Comparison of ENCODE assay signal across 14 mouse cellular contexts in genomic region chr4:151408811-151409210, GRCm38 (mm10).
DNase-seq lines count a peak whose midpoint lies in the region; ATAC-seq lines count a peak whose summit lies in the region.
"Had no signal": no experiment of that assay in that cellular context is flagged by ENCODE, and none has a peak within 500 bp of the region (broad histone marks: within the 10 kb centered on the region; RNA-seq: fewer than 3 reads in every experiment).

No protein-coding gene starts in this region.

- H3K9me3 ChIP-seq in forebrain, embryonic 14.5 days (replicated peaks; ENCODE audit: control insufficient read depth, low read length), result no peaks in the 10 kb centered on the region
- no peaks in the 10 kb centered on the region for H3K9me3 ChIP-seq in forebrain, embryonic 12.5 days
- H3K9me3 ChIP-seq: midbrain, embryonic 10.5 days; stomach, embryonic 15.5 days had no signal

- H3K4me3 ChIP-seq in forebrain, embryonic 14.5 days (ENCODE audit: low read depth, low read length), result no peak overlapping the region
- no peak overlapping the region for H3K4me3 ChIP-seq in forebrain, embryonic 12.5 days (replicated peaks)
- H3K4me3 ChIP-seq: erythroblast, embryonic 14.5 days; midbrain, embryonic 10.5 days; stomach, embryonic 15.5 days had no signal

- no peak overlapping the region for H3K4me2 ChIP-seq in forebrain, embryonic 14.5 days (ENCODE audit: low read length)
- no peak overlapping the region for H3K4me2 ChIP-seq in forebrain, embryonic 12.5 days
- H3K4me2 ChIP-seq: stomach, embryonic 15.5 days had no signal

- H3K27ac ChIP-seq in forebrain, embryonic 14.5 days (ENCODE audit: low read depth, low read length), result no peak overlapping the region
- H3K27ac ChIP-seq in forebrain, embryonic 12.5 days, result no peak overlapping the region
- H3K27ac ChIP-seq: midbrain, embryonic 10.5 days; stomach, embryonic 15.5 days had no signal

- ATAC-seq in forebrain, embryonic 14.5 days, result no peak
- ATAC-seq in forebrain, embryonic 12.5 days (ENCODE audit: low FRiP score), result no peak

- no peak overlapping the region for H3K9ac ChIP-seq in forebrain, embryonic 14.5 days (ENCODE audit: low read length)
- H3K9ac ChIP-seq in forebrain, embryonic 12.5 days, result no peak overlapping the region
- H3K9ac ChIP-seq: stomach, embryonic 15.5 days had no signal

- DNase-seq in forebrain, embryonic 14.5 days (ENCODE audit: low spot score), result peak; percentile 38
- peak; percentile 16 for DNase-seq in kidney, postnatal 10 days
- no peak for DNase-seq in kidney, adult 8-10 months
- DNase-seq in ES-CJ7 (ENCODE audit: low read depth, low spot score), result peak; percentile 81
- DNase-seq in embryo, embryonic 9.5 days (ENCODE audit: extremely low spot score), result peak; percentile 24
- DNase-seq in ovary, postnatal 10 days (ENCODE audit: low spot score), result no peak
- no peak for DNase-seq in spleen, postnatal 4 days (ENCODE audit: low spot score in 2 of 2)
- DNase-seq: B cell, adult 2 months; cerebellum, adult 11 months; gastrocnemius, postnatal 36 days had no signal

- no peaks in the 10 kb centered on the region for H3K36me3 ChIP-seq in forebrain, embryonic 14.5 days (ENCODE audit: control insufficient read depth, insufficient read depth, low read length)
- H3K36me3 ChIP-seq in forebrain, embryonic 12.5 days (replicated peaks), result no peaks in the 10 kb centered on the region
- H3K36me3 ChIP-seq: midbrain, embryonic 10.5 days; stomach, embryonic 15.5 days had no signal

- peaks cover 13% of the 10 kb centered on the region for H3K4me1 ChIP-seq in forebrain, embryonic 14.5 days (ENCODE audit: control insufficient read depth, insufficient read depth, low read length)
- H3K4me1 ChIP-seq in forebrain, embryonic 12.5 days, result peaks cover 23% of the 10 kb centered on the region

- 45% methylated on average over 8 of the region's 8 CpGs for WGBS in forebrain, embryonic 14.5 days
- WGBS in forebrain, embryonic 12.5 days, result 56% methylated on average over 8 of the region's 8 CpGs

- no peaks in the 10 kb centered on the region for H3K27me3 ChIP-seq in forebrain, embryonic 14.5 days (replicated peaks; ENCODE audit: control insufficient read depth, insufficient read depth, low read length)
- H3K27me3 ChIP-seq in forebrain, embryonic 12.5 days, result peaks cover 6% of the 10 kb centered on the region; the same call in 1 of the 2 replicates
- H3K27me3 ChIP-seq: stomach, embryonic 15.5 days had no signal

Comparison
In these comparisons a context has a peak if more than half of its experiments do, and no peak if none do; other contexts are left out.
1. DNase-seq: peak in forebrain, embryonic 14.5 days (single experiment), kidney, postnatal 10 days (single experiment), ES-CJ7 (single experiment) and embryo, embryonic 9.5 days (single experiment); none in kidney, adult 8-10 months (0 of 2), ovary, postnatal 10 days (single experiment) and spleen, postnatal 4 days (0 of 2).